Mouse (Mus musculus) liver, embryonic 12.5 days (tissue): Measurements from ENCODE around the gene 1700020L24Rik. TPM values are rescaled to one million over a fixed set of nuclear protein-coding genes. Genes with fewer than 3 reads are reported as not detected.
A peak's percentile ranks its signal among the peaks of the same experiment; 100 is the strongest.

Source experiments
- ATAC-seq: fragments of 200-750 bp; cut with Nextera tagmentation; 2 replicates; pipeline ENCODE4 v1.8.0; 2017; ENCODE audit warnings: moderate number of reproducible peaks, mild to moderate bottlenecking, moderate library complexity
- H3K27ac ChIP-seq: fragments of 300-500 bp; sonication (generic); 2 replicates; pipeline ENCODE4 v1.5.1; 2016; ENCODE audit warnings: mild to moderate bottlenecking
- H3K27me3 ChIP-seq: fragments of 300-500 bp; sonication (generic); replicated peaks from 2 replicates; pipeline ENCODE4 v1.6.1; 2016; ENCODE audit warnings: mild to moderate bottlenecking, moderate library complexity
- H3K36me3 ChIP-seq: fragments of 300-500 bp; sonication (generic); 2 replicates; pipeline ENCODE4 v1.6.1; 2016; ENCODE audit warnings: mild to moderate bottlenecking, moderate library complexity
- H3K4me1 ChIP-seq: fragments of 300-500 bp; sonication (generic); 2 replicates; pipeline ENCODE4 v1.6.1; 2016
- H3K4me2 ChIP-seq: fragments of 300-500 bp; sonication (generic); 2 replicates; pipeline ENCODE4 v1.6.1; 2016; ENCODE audit warnings: mild to moderate bottlenecking, moderate library complexity
- H3K4me3 ChIP-seq: fragments of 300-500 bp; sonication (generic); 2 replicates; pipeline ENCODE4 v1.5.1; 2016; ENCODE audit warnings: mild to moderate bottlenecking, moderate library complexity
- H3K9ac ChIP-seq: fragments of 300-500 bp; sonication (generic); 2 replicates; pipeline ENCODE4 v1.6.1; 2016; ENCODE audit warnings: mild to moderate bottlenecking, moderate library complexity
- H3K9me3 ChIP-seq: fragments of 300-500 bp; sonication (generic); replicated peaks from 2 replicates; pipeline ENCODE4 v1.6.1; 2016; ENCODE audit warnings: mild to moderate bottlenecking, moderate library complexity
- WGBS: fragments of 180-500 bp; shearing (Covaris S2); methylation state at CpG from one replicate; pipeline ENCODE4 v1.1.7; 2016; ENCODE audit not compliant: insufficient replicate concordance; 5-methylcytosine and 5-hydroxymethylcytosine counted together
- polyA plus RNA-seq: library from polyadenylated mRNA; unstranded; fragments of >200 nt; fragmentation: Nextera tagmentation; extraction: Ambion mirVana; gene quantifications from 2 replicates; pipeline ENCODE4 v1.2.1, GENCODE M21; 2016

The 1700020L24Rik gene
- polyA plus RNA-seq, result 0.22 and 0.70 TPM in 2 replicates

DNA sequence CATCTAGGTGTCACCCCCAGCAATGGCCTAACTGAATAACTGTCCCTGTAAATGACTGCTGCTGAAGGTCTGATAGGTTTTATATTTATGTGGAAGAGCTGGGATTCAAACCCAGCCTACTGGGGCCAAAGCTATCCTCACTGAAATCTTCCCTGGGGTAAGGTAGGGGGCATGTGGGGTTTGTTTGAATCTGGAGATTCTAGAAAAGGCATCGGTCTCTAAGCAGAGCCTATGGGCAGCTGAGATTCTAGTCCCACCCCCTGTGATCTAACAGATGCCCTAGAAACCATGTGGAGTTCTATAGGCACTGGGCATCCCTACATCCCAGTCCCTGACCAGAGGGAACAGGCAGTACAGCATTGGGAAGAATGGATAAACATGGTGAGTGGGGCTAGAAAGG lies at the start of gene 1700020L24Rik:
Gene 1700020L24Rik (plus strand): TSS at position 301 of the 400 bp plus-strand sequence.
- WGBS, result 71% methylated on average over 1 of the region's 1 CpGs

DNA sequence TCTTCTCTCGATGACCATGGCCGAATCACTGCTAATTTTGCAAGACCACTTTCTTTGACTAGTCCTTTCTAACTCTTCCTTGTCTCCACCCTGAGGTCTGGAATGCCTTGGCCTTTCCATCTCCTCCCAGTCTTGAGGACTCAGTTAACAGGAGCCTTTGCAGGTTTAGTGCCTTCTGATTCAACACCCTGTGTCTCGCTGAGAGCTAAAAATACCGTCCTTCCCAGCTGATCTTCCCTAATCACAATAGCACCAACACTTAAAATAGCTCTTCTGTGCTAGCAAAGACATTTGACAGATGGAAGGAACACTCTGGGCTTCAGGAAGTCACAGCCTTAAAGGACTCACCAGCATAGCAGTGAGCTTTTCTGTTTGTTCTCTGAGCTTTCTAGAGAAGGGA lies 44.4 kb upstream of the 1700020L24Rik start:
- Histone ChIP-seq H3K9me3 (no peaks in the 10 kb centered on the region), H3K27me3 (no peaks in the 10 kb centered on the region), H3K4me1 (no peaks in the 10 kb centered on the region), H3K4me3 (no peak overlapping the region), H3K27ac (no peak overlapping the region), H3K36me3 (peaks cover 84% of the 10 kb centered on the region), H3K4me2 (no peak overlapping the region), H3K9ac (no peak overlapping the region)
- ATAC-seq, result no peak
- WGBS, result 82% methylated on average over 4 of the region's 4 CpGs

More for the DNA sequence above, at the start of gene 1700020L24Rik:
- Histone ChIP-seq H3K9ac (no peak within 1 kb of the TSS), H3K27me3 (peaks cover 51% of the 10 kb centered on the region), H3K9me3 (no peaks in the 10 kb centered on the region), H3K27ac (no peak within 1 kb of the TSS), H3K36me3 (no peaks in the 10 kb centered on the region), H3K4me3 (no peak within 1 kb of the TSS), H3K4me2 (no peak within 1 kb of the TSS), H3K4me1 (peaks cover 12% of the 10 kb centered on the region; the same call in 1 of the 2 replicates)
- ATAC-seq, result no peak

DNA sequence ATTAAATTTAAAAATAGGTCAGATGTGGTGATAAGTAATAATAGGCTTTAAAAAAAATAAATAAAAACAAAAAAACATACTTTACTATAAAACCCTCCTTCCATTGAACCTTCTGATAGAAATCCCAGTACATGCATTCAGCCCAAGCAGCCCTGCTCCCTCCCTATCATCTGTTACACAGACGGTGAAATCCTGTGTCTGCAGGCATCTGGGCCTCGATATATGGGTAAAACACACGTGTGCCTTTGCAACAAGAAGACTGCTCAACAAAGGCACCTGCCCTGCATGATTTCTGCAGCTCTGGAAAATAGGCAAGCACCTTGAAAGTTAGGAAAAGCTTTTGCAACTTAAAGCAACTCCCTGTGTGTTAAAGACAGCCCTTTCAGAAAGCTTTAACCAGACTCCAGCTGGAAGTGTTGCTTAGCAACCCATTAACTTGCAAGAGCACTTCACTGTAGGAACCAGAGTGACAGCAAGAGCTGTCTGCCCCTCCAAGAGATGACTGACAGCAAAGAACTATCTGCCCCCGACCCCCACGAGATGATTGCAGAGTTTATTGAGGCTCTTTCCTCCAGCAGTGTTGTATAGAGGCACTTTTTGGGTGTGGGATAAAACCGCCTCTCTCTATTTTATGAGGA lies 42.6 kb upstream of the 1700020L24Rik start:
- Histone ChIP-seq H3K4me1 (no peaks in the 10 kb centered on the region), H3K4me2 (no peak overlapping the region), H3K27ac (no peak overlapping the region), H3K4me3 (no peak overlapping the region), H3K9ac (no peak overlapping the region), H3K36me3 (peaks cover 88% of the 10 kb centered on the region), H3K27me3 (no peaks in the 10 kb centered on the region), H3K9me3 (no peaks in the 10 kb centered on the region)
- ATAC-seq, result no peak
- 56% methylated on average over 6 of the region's 6 CpGs for WGBS

DNA sequence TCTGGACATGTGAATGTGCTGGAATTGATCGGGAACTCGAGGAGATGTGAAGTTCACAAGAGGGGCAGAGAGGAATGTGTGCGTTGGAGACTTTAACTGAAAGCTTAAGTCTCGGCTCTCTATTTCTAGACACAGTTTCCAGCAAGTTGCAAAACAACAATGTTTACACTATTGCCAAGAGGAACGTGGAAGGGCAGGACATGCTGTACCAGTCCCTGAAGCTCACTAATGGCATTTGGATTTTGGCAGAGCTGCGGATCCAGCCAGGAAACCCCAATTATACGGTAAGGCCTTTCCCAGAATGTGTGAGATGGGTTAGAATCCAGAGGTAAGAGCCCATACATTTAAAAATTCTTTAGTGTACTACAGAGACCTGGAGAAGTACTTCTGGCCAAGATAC lies 39.9 kb upstream of the 1700020L24Rik start:
- Histone ChIP-seq H3K27me3 (no peaks in the 10 kb centered on the region), H3K36me3 (peaks cover 76% of the 10 kb centered on the region), H3K27ac (no peak overlapping the region), H3K4me2 (no peak overlapping the region), H3K9me3 (no peaks in the 10 kb centered on the region), H3K4me3 (no peak overlapping the region), H3K9ac (no peak overlapping the region), H3K4me1 (no peaks in the 10 kb centered on the region)
- 84% methylated on average over 7 of the region's 7 CpGs for WGBS
- ATAC-seq, result no peak

DNA sequence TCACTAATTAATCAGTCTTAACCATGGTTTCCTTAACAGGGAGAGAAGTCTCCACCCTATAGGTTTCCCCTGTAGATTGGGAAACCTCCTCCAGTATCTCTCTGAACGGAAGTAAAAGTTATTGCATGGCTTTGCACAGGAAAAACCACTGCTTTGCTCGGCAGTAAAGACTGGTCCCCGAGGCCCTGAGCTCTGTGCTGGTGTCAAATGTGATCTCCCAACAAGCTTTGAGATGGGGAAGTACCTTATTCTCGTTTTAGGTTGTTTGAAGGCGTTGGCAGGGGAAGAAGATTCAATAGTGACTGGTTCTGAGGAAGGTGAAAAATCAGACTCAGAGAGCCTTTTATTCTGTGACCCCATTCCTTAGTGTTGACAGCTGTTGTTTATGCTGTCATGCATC lies 38.8 kb upstream of the 1700020L24Rik start:
- 63% methylated on average over 5 of the region's 5 CpGs for WGBS
- Histone ChIP-seq H3K27me3 (no peaks in the 10 kb centered on the region), H3K9me3 (no peaks in the 10 kb centered on the region), H3K27ac (no peak overlapping the region), H3K9ac (no peak overlapping the region), H3K36me3 (peaks cover 76% of the 10 kb centered on the region), H3K4me3 (no peak overlapping the region), H3K4me1 (no peaks in the 10 kb centered on the region), H3K4me2 (no peak overlapping the region)
- no peak for ATAC-seq

DNA sequence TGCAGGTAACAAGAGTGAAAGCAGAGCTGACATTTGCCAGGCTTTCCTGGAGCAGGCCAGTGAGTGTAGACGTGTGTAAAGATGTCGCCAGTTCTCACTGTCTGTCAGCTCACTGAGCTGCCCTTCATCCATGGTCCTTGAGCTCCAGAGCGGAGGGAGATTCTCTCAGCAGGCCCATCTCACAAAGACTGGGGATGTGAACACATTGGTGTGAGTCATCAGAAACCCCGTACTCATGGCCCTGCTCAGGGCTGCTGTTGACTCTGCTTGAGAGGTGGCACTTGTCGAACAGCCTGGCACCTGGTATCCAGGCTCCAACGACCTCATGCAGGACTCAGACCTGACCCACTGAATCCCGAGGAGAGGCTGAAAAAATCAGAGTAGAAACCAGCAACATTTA lies 33.7 kb upstream of the 1700020L24Rik start:
- H3K4me3 ChIP-seq, result no peak overlapping the region
- no peak overlapping the region for H3K9ac ChIP-seq
- 79% methylated on average over 7 of the region's 7 CpGs for WGBS
- H3K4me1 ChIP-seq, result no peaks in the 10 kb centered on the region
- H3K9me3 ChIP-seq, result no peaks in the 10 kb centered on the region
- H3K27me3 ChIP-seq, result peaks cover 21% of the 10 kb centered on the region
- no peak overlapping the region for H3K4me2 ChIP-seq
- no peak overlapping the region for H3K27ac ChIP-seq
- no peak for ATAC-seq
- peaks cover 46% of the 10 kb centered on the region for H3K36me3 ChIP-seq

DNA sequence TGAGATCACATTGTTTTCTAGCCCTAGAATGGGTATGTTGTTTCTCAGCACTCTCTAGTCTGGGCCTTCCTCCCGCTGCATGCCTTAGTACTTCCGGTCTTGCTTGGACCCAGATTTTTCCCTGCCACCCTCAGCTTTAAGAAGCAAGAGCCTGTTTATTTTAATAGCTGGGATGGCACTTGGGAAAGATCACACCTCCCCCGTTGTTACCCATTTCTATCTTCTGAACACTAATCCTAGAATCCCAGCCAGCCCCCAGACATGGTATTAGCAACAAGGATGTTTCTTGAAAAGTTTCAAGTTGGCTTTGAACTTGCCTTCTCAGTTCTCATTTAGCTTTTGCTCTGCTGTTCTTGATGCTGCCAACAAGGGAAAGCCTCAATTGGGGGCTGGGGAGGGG lies 31.1 kb upstream of the 1700020L24Rik start:
- ATAC-seq, result no peak
- WGBS, result 46% methylated on average over 3 of the region's 3 CpGs
- Histone ChIP-seq H3K27me3 (peaks cover 48% of the 10 kb centered on the region), H3K4me1 (peaks cover 11% of the 10 kb centered on the region; the same call in 1 of the 2 replicates), H3K27ac (no peak overlapping the region), H3K4me3 (no peak overlapping the region), H3K9ac (no peak overlapping the region), H3K9me3 (no peaks in the 10 kb centered on the region), H3K4me2 (no peak overlapping the region), H3K36me3 (peaks cover 26% of the 10 kb centered on the region)

DNA sequence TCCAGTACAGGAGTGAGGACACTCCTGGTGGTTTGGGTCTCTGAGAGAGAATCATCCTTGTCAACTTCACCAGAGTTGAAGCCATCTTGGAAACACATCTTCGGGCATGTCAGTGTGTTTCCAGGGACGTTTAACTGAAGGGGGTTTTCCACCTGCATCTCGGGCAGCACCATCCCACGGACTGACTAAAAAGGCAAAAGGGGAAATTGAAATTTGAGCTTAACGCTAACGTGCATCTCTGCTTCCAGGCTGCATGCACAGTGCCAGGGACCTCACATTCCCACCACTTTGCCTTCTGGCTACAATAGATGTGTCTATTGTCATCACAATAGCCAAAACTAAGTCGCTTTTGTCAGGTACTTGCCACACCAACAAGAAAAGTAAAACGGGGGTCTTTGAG lies 29.2 kb upstream of the 1700020L24Rik start:
- H3K9ac ChIP-seq, result no peak overlapping the region
- H3K27me3 ChIP-seq, result peaks cover 66% of the 10 kb centered on the region
- H3K36me3 ChIP-seq, result peaks cover 15% of the 10 kb centered on the region
- no peaks in the 10 kb centered on the region for H3K9me3 ChIP-seq
- H3K4me2 ChIP-seq, result no peak overlapping the region
- no peak for ATAC-seq
- H3K27ac ChIP-seq, result no peak overlapping the region
- peaks cover 11% of the 10 kb centered on the region; the same call in 1 of the 2 replicates for H3K4me1 ChIP-seq
- no peak overlapping the region for H3K4me3 ChIP-seq
- 36% methylated on average over 8 of the region's 8 CpGs for WGBS

DNA sequence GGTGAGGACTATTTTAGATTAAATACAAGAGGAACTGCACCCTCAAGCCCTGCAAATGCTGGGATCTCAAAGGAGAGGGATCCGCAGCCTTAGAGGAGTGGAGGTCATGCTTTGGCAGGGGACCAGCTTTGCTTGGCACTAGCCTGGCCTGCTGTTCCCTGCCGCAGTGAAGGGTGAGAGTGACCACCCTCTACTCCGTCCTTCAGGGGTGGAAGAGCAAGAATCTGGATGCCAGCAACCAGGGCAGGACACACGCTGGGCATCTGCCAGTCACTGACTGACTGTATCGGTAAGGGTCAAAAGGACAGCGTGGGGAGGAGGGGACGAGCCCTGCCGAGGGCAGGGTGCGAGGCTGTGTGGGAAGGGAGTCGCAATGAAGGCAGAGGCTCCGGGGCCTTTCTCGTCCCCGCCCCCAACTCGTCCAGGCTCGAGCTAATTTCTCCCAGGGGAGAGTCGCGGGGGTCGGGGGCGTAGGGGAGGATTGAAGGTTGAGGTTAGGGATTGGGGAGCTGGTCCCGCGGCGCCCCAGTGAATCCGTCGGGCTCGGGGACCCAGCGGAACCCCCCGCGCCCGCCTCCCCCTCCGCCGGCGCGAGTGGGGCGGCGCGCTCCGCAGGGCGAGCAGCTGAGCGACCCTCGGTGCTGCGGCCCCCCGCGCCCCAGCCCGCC lies 28.3 kb upstream of the 1700020L24Rik start, which contains the start of gene Rasl10b:
Gene Rasl10b (plus strand): TSS at position 51 of the 668 bp plus-strand sequence.
- Histone ChIP-seq H3K36me3 (peaks cover 5% of the 10 kb centered on the region), H3K4me2 (peak within 1 kb of the TSS; percentile 65), H3K9me3 (no peaks in the 10 kb centered on the region), H3K27ac (no peak within 1 kb of the TSS), H3K4me1 (peaks cover 11% of the 10 kb centered on the region; the same call in 1 of the 2 replicates), H3K4me3 (peak within 1 kb of the TSS; percentile 62), H3K9ac (peak within 1 kb of the TSS; percentile 53), H3K27me3 (peaks cover 69% of the 10 kb centered on the region)
- ATAC-seq, result peak; percentile 54; the same call in 1 of the 2 replicates
- 4% methylated on average over 28 of the region's 44 CpGs for WGBS

DNA sequence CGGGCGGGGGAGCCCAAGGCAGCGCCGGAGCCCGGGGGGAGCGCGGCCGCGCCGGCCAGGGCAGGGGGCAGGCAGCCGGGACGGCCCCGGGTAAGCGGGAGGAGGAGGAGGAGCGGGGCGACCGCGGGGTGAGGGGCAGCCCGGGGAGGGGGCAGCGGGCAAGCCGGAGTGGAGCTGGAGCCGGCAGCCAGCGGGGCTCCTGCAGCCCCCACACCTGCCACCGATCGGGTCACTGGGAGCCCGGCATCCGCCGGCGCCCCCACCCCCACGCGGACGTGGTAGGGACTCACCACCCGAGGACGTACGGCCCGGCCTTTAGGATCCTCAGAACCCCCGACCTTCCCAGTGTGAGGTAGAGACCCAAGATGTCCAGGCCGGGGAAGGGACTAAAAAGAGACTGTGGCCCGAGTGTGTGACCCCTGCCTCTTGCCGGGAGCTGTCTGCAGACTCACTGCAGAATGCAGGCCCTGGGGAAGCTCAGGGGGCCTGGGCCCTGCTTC lies 27.6 kb upstream of the 1700020L24Rik start:
- H3K27ac ChIP-seq, result no peak overlapping the region
- H3K27me3 ChIP-seq, result peaks cover 69% of the 10 kb centered on the region
- H3K9me3 ChIP-seq, result no peaks in the 10 kb centered on the region
- 0 out of 2 replicates have a peak, but pooled peaks have one; percentile 32 for ATAC-seq
- peak overlapping the region; percentile 65 for H3K4me2 ChIP-seq
- WGBS, result 4% methylated on average over 24 of the region's 40 CpGs
- H3K4me1 ChIP-seq, result peaks cover 11% of the 10 kb centered on the region; the same call in 1 of the 2 replicates
- H3K4me3 ChIP-seq, result peak overlapping the region; percentile 62
- peak overlapping the region; percentile 53 for H3K9ac ChIP-seq
- H3K36me3 ChIP-seq, result no peaks in the 10 kb centered on the region

DNA sequence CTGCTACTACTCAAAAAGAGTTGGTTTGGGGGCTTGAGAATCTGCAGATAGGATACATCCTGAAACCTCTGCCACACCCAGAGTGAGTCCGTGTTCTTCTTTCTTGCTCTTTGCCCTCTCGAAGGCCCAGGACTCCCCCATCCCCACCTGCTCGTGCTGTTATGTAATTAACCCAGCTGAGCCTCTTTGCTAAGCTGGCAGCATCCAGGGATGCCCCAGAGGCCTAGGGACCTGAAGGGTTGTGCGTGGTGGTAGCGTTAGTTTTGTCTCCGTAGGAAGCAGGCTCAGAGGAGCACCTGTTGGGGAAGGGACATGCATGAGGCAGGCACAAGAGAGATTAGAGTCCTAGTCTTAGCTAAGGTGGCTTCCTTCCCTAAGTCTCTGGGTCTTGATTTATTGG lies 27.0 kb upstream of the 1700020L24Rik start:
- H3K9me3 ChIP-seq, result no peaks in the 10 kb centered on the region
- ATAC-seq, result no peak
- 0 out of 2 replicates have a peak overlapping the region, but pooled peaks have one; percentile 65 for H3K4me2 ChIP-seq
- H3K4me1 ChIP-seq, result peaks cover 11% of the 10 kb centered on the region; the same call in 1 of the 2 replicates
- peak overlapping the region; percentile 62; the same call in 1 of the 2 replicates for H3K4me3 ChIP-seq
- peaks cover 70% of the 10 kb centered on the region for H3K27me3 ChIP-seq
- H3K36me3 ChIP-seq, result no peaks in the 10 kb centered on the region
- WGBS, result 46% methylated on average over 6 of the region's 6 CpGs
- H3K9ac ChIP-seq, result no peak overlapping the region
- no peak overlapping the region for H3K27ac ChIP-seq

DNA sequence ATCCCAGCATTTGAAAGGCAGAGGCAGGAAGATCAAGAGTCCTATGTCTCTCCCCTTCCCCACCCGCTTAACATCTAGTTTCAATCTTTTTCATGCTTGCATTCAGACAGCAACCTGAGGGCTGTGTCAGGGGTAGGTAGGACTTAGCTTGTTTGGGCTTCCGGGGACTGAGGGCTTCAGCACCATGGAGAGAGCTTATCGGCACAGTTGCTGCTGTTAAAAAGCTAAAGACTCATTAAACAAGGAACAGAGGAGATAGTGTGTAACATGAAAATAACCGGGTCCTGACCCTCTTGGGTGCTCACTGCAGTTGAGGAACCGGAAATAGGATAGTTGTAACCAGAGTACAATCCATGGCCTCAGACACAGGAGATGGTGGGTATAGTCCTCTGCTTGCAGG lies 20.4 kb upstream of the 1700020L24Rik start:
- Histone ChIP-seq H3K4me3 (no peak overlapping the region), H3K36me3 (no peaks in the 10 kb centered on the region), H3K9me3 (no peaks in the 10 kb centered on the region), H3K27me3 (peaks cover 81% of the 10 kb centered on the region), H3K4me1 (peaks cover 6% of the 10 kb centered on the region; the same call in 1 of the 2 replicates), H3K27ac (no peak overlapping the region), H3K9ac (no peak overlapping the region), H3K4me2 (no peak overlapping the region)
- 10% methylated on average over 5 of the region's 5 CpGs for WGBS
- no peak for ATAC-seq
